Mouse (Mus musculus): ENCODE measurements around the gene Gm49333. TPM values are rescaled to one million over a fixed set of nuclear protein-coding genes. Genes with fewer than 3 reads are reported as not detected.
A peak's percentile ranks its signal among the peaks of the same experiment; 100 is the strongest.

Gm49333 gene
- not detected for total RNA-seq (2021)

DNA sequence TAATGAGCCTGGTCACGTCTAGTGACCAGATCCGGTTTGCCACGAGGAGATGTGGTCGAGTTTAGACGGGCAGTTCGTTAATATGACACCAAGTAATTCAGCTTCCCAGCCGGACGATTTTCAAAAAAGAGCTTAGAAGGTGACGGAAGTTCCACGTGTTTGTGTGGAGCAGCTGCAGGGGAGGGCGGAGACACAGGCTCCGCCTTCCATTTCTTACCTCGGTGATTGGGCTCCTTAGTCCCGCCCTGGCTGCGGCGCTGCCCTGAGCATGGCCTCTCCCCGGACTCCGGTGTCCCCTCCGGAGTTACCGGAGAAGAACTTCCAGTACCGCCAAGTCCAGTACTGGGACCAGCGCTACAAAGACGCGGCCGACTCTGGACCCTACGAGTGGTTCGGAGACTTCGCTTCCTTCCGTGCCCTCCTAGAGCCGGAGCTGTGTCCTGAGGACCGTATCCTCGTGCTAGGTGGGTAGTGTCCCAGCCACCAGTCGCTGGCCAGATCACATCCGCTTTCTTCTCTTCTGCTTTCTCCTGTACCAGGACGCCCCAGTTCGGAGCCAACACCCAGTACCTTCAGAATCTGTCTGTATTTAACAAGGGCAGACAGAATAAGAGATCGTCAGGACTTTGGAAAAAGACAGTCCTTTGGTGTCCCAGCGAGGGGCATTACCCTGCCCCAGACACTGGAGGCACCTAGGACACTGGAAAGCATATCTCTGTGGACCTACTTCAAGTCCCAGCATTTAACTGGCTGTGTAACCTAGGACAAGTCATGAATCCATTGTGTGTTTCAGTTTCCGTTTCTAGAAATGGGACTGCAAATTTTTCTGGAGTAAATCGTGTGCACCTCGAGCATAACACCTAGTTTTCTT is at the start of gene Gm49333, which contains the start of the genes Eef1akmt4 and Alg3:
Gene Gm49333, plus strand, starts transcription at position 254 of the 871 bp plus-strand sequence.
Gene Eef1akmt4, plus strand, starts transcription at position 237 of the 871 bp plus-strand sequence.
Gene Alg3, minus strand, starts transcription at position 379 of the 871 bp plus-strand sequence.
- intact Hi-C loops (cut with DNase I), result no loop called here

GRCm38 (mm10) chr16:20565075-20565474 is 46.3 kb upstream of the Gm49333 start:
- DNase-seq (ENCODE audit: extremely low spot score in 1 of 2, low spot score in 2 of 2), result no peak
- intact Hi-C loops (cut with DNase I), result no loop called here

More for the DNA sequence above, at the start of gene Gm49333, which contains the start of the genes Eef1akmt4 and Alg3:
- DNase-seq (ENCODE audit: extremely low spot score in 1 of 2, low spot score in 2 of 2), result peak; percentile 73 to 92

DNA sequence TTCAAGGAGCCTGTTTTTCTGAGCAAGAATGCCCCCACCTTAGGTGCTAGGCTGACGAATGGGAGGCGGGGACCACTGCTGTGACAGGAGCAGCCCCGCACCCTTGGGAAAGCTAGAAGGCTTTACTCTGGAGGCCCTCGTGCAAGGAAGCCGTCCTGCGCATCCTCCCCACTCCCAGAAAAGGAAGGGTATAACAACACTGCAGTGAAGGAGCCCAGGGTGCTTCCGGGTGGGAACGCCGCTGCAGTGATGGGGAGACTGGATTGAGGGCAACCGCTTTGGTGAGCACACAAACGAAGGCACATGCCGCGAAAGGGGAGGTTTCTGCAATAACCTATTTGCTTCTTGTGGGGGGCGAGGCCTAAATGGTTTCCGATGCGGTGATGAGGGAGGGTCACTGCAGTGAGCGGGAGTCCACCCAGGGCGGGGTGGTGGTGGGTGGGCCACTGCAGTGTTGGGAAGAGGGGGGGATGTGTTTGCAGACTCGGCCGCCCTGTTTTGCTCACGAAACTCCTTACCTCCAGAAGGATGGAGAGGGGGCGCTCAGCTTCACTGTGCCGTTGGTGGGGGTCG is 22.0 kb upstream of the Gm49333 start, which contains the start of gene Vwa5b2:
Gene Vwa5b2, plus strand, starts transcription at position 106 of the 573 bp plus-strand sequence.
- intact Hi-C loops (cut with DNase I), result no loop called here
- peak; percentile 36 to 61 for DNase-seq (ENCODE audit: extremely low spot score in 1 of 2, low spot score in 2 of 2)

DNA sequence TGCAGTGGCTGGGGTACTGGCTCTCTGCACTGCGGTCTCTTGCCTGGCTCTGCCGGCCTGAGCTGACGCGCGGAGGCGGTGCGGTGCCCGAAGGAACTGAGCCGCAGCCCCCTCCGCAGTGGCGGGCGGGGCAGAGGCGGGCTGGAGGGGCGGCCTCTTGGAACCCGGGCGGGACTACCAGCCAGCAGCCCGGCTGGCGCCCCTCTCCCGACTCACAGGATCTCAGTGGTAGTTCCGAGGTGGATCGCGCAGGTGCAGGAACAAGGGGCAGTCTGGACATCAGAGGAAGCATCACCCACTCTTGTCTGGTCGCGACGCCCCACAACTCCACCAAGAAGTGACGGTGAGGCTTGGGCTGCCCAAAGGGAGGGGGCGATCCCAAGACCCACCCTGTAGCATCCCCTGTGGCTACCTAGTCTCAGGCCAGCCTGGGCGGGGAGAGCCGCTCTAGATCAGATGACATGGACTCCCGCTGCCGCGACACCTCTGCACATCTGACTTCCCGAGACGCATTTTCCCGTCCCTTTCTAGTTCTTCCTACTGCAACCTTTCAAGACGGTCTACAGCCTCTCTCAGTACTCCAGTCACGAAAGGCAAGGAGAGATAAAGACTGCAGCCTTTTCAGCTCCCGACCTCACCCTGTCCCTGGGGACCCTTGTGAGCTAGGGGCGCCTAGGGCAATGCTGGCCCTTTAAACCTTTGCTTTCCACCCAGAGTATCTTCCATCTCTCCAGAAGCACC is 21.3 kb upstream of the Gm49333 start:
- DNase-seq (ENCODE audit: extremely low spot score in 1 of 2, low spot score in 2 of 2), result peak; percentile 26 to 75
- intact Hi-C loops (cut with DNase I), result loop anchor here (5.0 kb wide), 1 partner anchor 97 kb away; no protein-coding TSS in a partner anchor

- DNase-seq (ENCODE audit: extremely low spot score in 1 of 2, low spot score in 2 of 2), result no peak
- intact Hi-C loops (cut with DNase I), result loop anchor here (5.0 kb wide), 1 partner anchor 97 kb away; no protein-coding TSS in a partner anchor
These were observed 20.8 kb upstream of the Gm49333 start for GRCm38 (mm10) chr16:20590680-20591038.

GRCm38 (mm10) chr16:20591076-20591705 is 20.2 kb upstream of the Gm49333 start:
- intact Hi-C loops (cut with DNase I), result loop anchor here (5.0 kb wide), 1 partner anchor 96 kb away; no protein-coding TSS in a partner anchor
- peak in 1 of 2 experiments; percentile 51 for DNase-seq (ENCODE audit: extremely low spot score in 1 of 2, low spot score in 2 of 2)

DNA sequence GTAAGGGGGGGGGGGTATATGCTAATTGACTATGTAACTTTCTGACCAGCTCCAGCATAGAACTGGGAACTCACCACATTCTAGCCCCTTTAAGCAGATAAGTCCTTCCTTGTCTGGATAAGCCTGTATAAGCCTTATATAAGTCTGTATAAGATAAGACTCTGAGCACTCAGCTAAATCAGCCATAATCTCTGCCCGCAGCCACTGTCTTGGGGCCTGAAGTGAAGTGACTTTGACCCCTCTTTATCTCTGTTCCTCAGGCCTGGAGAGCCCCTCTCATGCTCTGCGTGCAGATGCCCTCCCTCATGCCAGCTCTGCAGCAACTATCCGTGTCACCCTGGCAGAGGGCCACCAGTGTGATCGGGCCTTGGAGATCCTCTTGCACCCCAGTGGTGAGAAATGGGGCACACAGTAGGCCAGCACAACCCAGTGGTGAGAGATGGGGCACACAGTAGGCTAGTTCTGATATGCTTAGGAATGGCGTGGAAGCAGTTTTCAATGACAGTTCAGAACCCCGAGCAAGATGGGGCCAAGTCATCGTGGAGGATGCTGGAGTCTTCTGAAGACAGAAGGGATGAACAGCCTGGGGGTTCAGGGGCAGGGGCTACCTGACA is 16.2 kb upstream of the Gm49333 start:
- intact Hi-C loops (cut with DNase I), result no loop called here
- DNase-seq (ENCODE audit: extremely low spot score in 1 of 2, low spot score in 2 of 2), result no peak

DNA sequence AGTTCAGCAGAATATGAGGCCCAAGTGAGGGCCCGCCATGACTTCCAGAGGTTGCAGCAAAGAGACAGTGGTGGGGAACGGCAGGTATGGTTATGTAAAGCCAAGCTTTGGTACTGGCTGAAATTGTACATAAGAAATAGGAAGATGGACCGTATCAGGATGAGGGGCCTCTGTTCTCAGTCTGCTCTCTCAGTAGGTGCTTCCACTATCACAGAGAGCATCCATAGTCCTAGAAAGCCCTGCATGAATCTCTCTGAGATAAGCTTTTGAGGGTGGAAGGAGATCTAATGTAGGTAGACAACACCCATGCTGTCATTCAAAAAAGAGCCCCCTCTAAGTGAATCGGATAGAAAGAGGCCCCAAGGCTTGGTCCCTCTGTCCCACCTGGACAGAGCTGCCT is 15.7 kb upstream of the Gm49333 start:
- DNase-seq (ENCODE audit: extremely low spot score in 1 of 2, low spot score in 2 of 2), result no peak
- intact Hi-C loops (cut with DNase I), result no loop called here

DNA sequence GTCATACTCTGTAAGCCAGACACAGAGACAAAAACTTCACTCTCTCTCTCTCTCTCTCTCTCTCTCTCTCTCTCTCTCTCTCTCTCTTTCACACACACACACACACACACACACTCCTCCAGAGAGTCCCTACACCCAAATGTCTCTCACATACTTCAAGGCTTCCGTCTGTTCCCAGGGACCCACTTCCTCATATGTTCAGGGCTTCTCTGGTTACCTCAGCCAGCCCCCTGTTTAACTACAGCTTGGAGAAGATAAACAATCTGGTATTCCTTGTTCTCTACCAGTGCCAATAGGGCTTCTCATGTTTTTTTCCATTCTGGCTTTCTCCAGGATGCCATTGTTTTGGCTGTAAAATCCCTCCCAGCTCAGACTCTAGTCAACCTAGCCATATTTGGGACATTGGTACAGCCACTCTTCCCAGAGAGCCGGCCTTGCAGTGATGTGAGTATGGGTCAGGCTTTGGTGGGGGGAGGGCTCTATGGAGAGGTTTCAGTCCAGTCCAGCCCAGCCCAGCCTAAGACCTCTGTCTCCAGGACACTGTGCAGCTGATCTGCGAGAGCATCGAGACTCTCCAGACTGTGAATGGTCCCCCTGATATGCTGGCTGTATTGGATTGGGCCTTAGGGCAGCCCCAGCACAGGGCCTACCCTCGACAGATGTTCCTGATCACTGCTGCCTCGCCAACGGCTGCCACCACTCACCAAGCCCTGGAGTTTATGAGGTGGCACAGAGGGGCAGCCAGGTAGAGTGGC is 14.5 kb upstream of the Gm49333 start:
- DNase-seq (ENCODE audit: extremely low spot score in 1 of 2, low spot score in 2 of 2), result no peak
- intact Hi-C loops (cut with DNase I), result no loop called here

GRCm38 (mm10) chr16:20600511-20600910 is 10.9 kb upstream of the Gm49333 start:
- intact Hi-C loops (cut with DNase I), result no loop called here
- no peak for DNase-seq (ENCODE audit: extremely low spot score in 1 of 2, low spot score in 2 of 2)

- DNase-seq (ENCODE audit: extremely low spot score in 1 of 2, low spot score in 2 of 2), result no peak
- intact Hi-C loops (cut with DNase I), result no loop called here
These were observed 6.7 kb upstream of the Gm49333 start for GRCm38 (mm10) chr16:20604705-20605104.

- peak; percentile 80 to 83 for DNase-seq (ENCODE audit: extremely low spot score in 1 of 2, low spot score in 2 of 2)
- intact Hi-C loops (cut with DNase I), result no loop called here
These were observed 681 bp upstream of the Gm49333 start for GRCm38 (mm10) chr16:20610501-20611356.

DNA sequence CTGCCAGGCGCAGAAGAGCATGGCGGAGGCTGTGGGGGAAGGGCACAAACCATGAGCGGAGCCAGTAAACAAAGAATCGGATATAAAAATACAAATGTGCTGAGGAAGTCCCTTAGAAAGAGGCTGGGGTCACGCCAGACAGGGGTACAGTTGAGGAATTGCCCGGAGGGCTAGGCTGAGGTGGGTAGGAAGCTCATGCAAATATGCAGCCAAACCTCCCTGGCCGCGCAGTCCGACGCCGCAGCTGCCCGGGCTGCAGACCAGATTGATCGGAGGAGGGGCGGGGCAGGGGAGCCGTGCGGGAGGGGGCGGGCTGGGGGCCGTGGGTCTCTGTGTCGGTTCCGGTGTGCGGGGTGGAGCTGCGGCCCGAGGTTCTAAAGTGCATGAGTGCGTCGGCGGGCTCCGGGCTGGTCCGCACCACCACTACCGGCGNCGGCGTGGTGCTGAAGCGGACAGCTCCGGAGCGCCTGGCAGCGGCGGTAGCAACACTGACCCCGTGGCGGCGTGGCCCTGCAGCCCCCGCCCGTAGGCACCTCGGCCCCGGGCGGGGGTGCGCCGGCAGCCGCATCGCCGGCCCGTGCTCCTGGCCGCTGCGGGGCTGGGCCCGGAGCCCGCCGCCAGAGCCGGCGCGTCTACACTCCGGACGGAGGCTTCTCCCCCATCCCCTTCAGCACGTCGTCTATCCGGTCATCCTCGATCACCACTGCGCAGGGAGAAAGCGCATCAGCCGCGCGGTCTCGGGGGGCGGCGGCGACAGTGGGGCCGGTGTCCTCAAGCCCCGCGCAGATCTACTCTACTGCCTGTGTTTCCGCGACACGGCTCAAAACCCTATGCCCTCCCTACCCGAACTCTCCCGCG is 8.4 kb downstream of the Gm49333 start:
- peak in 1 of 2 experiments; percentile 46 for DNase-seq (ENCODE audit: extremely low spot score in 1 of 2, low spot score in 2 of 2)
- intact Hi-C loops (cut with DNase I), result no loop called here

- intact Hi-C loops (cut with DNase I), result no loop called here
- DNase-seq (ENCODE audit: extremely low spot score in 1 of 2, low spot score in 2 of 2), result no peak
These were observed 9.0 kb downstream of the Gm49333 start for GRCm38 (mm10) chr16:20620399-20620735.

- intact Hi-C loops (cut with DNase I), result no loop called here
- DNase-seq (ENCODE audit: extremely low spot score in 1 of 2, low spot score in 2 of 2), result peak in 1 of 2 experiments; percentile 49
These were observed 9.4 kb downstream of the Gm49333 start for GRCm38 (mm10) chr16:20620751-20621190.
